Mouse (Mus musculus) hindbrain, embryonic 12.5 days (tissue): ENCODE data around the gene Mapk14. TPM values are rescaled to one million over a fixed set of nuclear protein-coding genes. Genes with fewer than 3 reads are reported as not detected.

ENCODE experiments used
- ATAC-seq: fragments of 200-750 bp; cut with Nextera tagmentation; 2 replicates; pipeline ENCODE4 v1.8.0; 2017; ENCODE audit warnings: moderate TSS enrichment; ENCODE audit not compliant: low FRiP score
- H3K27ac ChIP-seq: fragments of 300-500 bp; sonication (generic); 2 replicates; pipeline ENCODE4 v1.5.1; 2016; ENCODE audit warnings: mild to moderate bottlenecking
- H3K27me3 ChIP-seq: fragments of 300-500 bp; sonication (generic); 2 replicates; pipeline ENCODE4 v1.6.1; 2016; ENCODE audit warnings: mild to moderate bottlenecking
- H3K36me3 ChIP-seq: fragments of 300-500 bp; sonication (generic); 2 replicates; pipeline ENCODE4 v1.6.1; 2016; ENCODE audit warnings: mild to moderate bottlenecking
- H3K4me1 ChIP-seq: fragments of 300-500 bp; sonication (generic); 2 replicates; pipeline ENCODE4 v1.6.1; 2016
- H3K4me2 ChIP-seq: fragments of 300-500 bp; sonication (generic); replicated peaks from 2 replicates; pipeline ENCODE4 v1.6.1; 2016; ENCODE audit warnings: mild to moderate bottlenecking
- H3K4me3 ChIP-seq: fragments of 300-500 bp; sonication (generic); 2 replicates; pipeline ENCODE4 v1.5.1; 2016; ENCODE audit warnings: mild to moderate bottlenecking
- H3K9ac ChIP-seq: fragments of 300-500 bp; sonication (generic); 2 replicates; pipeline ENCODE4 v1.6.1; 2016; ENCODE audit warnings: mild to moderate bottlenecking, moderate library complexity
- H3K9me3 ChIP-seq: fragments of 300-500 bp; sonication (generic); replicated peaks from 2 replicates; pipeline ENCODE4 v1.6.1; 2016; ENCODE audit warnings: mild to moderate bottlenecking
- WGBS: fragments of 180-500 bp; shearing (Covaris S2); methylation state at CpG from one replicate; pipeline ENCODE4 v1.1.7; 2016; 5-methylcytosine and 5-hydroxymethylcytosine counted together
- polyA plus RNA-seq: library from polyadenylated mRNA; unstranded; fragments of >200 nt; fragmentation: Nextera tagmentation; extraction: Ambion mirVana; gene quantifications from 2 replicates; pipeline ENCODE4 v1.2.1, GENCODE M21; 2016

Gene Mapk14
- polyA plus RNA-seq, 1 experiment from 2014 or later = 45.9 TPM

DNA sequence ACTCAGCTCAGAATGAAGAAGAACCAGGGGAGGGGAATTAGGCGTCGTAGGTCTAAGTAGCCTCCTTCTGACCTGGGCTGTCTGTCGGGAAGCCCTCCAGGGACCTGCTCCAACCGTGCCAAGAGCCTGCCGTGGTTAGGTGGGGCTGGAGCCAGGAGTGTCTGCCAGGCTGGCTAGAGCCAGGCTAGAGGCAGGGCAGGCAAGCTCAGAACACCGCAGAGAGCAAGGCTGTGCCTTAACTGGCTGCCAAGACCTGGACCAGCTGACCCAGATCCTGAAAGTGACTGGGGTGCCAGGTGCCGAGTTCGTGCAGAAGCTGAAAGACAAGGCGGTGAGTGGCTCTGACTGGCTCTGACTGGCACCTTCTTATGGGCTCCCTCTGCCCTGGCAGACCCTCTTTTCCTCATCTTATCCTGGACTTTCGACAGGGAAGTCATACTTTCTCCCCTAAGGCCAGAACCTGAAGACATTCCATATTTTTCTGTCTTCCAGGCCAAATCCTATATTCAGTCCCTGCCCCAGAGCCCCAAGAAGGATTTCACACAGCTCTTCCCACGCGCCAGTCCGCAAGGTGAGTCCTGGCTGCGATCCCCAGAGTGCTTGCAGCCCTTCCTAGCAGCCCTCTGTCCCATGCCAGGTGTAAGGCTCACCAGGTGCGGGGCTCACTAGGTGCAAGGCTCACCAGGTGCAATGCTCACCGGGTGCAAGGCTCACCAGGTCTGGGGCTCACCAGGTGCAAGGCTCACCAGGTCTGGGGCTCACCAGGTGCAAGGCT lies 86.3 kb downstream of the Mapk14 start:
- Histone ChIP-seq H3K9ac (no peak overlapping the region), H3K9me3 (no peaks in the 10 kb centered on the region), H3K27ac (no peak overlapping the region), H3K27me3 (peaks cover under 1% of the 10 kb centered on the region; the same call in 1 of the 2 replicates), H3K4me2 (no peak overlapping the region), H3K4me1 (peaks cover 5% of the 10 kb centered on the region; the same call in 1 of the 2 replicates), H3K36me3 (no peaks in the 10 kb centered on the region), H3K4me3 (no peak overlapping the region)
- ATAC-seq = no peak
- WGBS = 83% methylated on average over 16 of the region's 16 CpGs

DNA sequence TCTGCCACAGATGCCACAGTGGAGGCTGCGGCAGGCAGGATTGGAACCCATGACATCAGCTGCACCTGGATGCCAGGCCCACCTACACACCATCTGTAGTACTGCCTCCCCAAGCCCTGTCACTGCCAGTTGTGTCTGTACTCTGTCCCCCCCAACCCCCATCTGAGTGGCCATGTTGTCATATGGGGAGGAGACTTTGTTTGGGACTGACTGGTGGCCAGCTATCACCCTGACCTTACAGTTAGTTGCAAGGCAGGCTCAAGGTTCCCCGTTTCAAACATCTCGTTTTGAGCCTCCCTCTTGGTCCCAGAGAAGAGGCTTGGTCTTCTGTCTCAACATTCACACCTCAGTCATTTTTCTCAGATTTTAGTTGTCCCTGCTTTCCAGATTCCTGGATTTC lies 88.6 kb downstream of the Mapk14 start:
- Histone ChIP-seq H3K9ac (no peak overlapping the region), H3K36me3 (no peaks in the 10 kb centered on the region), H3K27me3 (no peaks in the 10 kb centered on the region), H3K27ac (no peak overlapping the region), H3K4me2 (no peak overlapping the region), H3K4me1 (peaks cover 5% of the 10 kb centered on the region; the same call in 1 of the 2 replicates), H3K9me3 (no peaks in the 10 kb centered on the region), H3K4me3 (no peak overlapping the region)
- no peak for ATAC-seq
- WGBS = 88% methylated on average over 3 of the region's 3 CpGs

DNA sequence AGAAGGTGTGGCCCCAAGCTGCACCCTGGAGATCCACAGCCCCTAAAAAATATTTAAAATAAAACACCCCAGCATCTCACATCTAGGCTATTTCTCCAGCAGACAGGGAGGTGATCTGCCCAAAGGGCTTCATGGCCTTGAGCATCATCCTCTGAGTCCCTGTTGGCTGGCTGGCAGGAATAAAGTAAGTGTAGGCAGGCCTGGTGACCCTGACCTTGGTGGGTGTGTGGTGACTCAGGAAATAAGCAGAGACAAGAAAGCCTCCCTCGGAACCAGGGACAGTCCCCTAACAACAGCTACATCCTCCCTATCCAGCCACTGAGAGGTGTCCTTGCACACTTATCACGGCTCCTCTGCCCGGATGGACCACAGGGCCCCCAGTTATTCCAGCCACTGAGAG lies 89.7 kb downstream of the Mapk14 start:
- H3K36me3 ChIP-seq = no peaks in the 10 kb centered on the region
- 82% methylated on average over 3 of the region's 3 CpGs for WGBS
- no peak overlapping the region for H3K27ac ChIP-seq
- no peak overlapping the region for H3K9ac ChIP-seq
- H3K9me3 ChIP-seq = no peaks in the 10 kb centered on the region
- no peak for ATAC-seq
- no peaks in the 10 kb centered on the region for H3K27me3 ChIP-seq
- peaks cover 5% of the 10 kb centered on the region; the same call in 1 of the 2 replicates for H3K4me1 ChIP-seq
- H3K4me2 ChIP-seq = no peak overlapping the region
- no peak overlapping the region for H3K4me3 ChIP-seq

DNA sequence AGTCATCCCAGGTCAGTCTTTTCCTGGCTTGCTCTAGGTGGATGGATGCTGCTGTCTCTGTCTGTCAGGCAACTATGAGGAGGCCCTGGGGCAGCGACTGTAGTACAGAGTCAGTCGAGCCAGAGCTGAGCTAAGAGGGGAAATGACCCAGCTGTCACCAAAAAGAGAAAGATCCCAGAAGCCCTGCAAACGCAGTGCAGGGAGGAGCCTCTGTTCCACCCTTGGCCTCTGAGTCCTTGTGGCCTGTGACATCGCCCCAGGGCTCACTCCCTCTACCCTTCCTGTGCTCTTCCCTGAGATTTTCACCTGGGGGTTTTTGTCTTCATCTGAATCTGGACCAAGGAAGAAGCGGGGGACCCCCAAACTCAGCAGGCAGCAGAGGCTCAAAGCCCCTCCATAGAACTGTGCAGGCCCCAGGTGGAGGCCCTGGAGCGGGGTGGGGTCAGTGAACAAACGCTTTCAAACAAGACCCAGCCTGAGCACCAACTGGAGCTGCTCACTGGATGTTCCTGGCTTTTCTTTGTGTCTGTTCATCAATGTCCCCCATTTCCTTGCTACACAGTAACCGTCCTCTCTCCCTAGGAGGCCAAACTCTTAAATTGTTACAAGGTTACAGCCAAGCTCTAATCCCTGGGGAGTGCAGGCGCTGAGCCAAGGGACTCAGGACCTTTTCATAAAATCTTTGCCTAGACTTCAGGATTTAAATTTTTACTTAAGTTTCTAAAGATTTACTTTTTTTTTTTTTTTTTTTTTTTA lies 90.3 kb downstream of the Mapk14 start:
- Histone ChIP-seq H3K9me3 (no peaks in the 10 kb centered on the region), H3K9ac (no peak overlapping the region), H3K4me1 (peaks cover 5% of the 10 kb centered on the region; the same call in 1 of the 2 replicates), H3K27me3 (no peaks in the 10 kb centered on the region), H3K27ac (no peak overlapping the region), H3K4me3 (no peak overlapping the region), H3K4me2 (no peak overlapping the region), H3K36me3 (no peaks in the 10 kb centered on the region)
- no peak for ATAC-seq
- 51% methylated on average over 9 of the region's 9 CpGs for WGBS

DNA sequence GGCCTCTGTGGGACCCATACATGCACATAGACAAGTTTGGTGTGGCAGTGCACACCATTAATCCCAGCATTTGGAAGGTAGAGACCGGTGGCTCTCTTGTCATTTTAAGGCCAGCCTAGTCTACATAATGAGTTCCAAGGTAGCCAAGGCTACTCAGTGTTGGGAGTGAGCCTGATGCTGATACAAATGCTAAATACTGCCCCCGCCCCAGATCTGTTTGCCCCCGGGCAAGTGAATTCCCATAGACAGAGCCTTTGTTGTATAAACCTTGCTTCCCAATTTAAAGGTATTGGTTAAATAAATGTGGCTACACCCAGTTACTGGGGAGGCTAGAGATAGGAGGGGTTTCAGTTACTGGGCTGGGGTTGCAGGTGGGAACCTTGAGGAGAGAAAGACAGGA lies 93.9 kb downstream of the Mapk14 start:
- Histone ChIP-seq H3K4me1 (peaks cover 5% of the 10 kb centered on the region; the same call in 1 of the 2 replicates), H3K4me3 (no peak overlapping the region), H3K9me3 (no peaks in the 10 kb centered on the region), H3K4me2 (no peak overlapping the region), H3K27me3 (no peaks in the 10 kb centered on the region), H3K27ac (no peak overlapping the region), H3K36me3 (no peaks in the 10 kb centered on the region), H3K9ac (no peak overlapping the region)
- no peak for ATAC-seq
- WGBS = 88% methylated on average over 3 of the region's 3 CpGs

DNA sequence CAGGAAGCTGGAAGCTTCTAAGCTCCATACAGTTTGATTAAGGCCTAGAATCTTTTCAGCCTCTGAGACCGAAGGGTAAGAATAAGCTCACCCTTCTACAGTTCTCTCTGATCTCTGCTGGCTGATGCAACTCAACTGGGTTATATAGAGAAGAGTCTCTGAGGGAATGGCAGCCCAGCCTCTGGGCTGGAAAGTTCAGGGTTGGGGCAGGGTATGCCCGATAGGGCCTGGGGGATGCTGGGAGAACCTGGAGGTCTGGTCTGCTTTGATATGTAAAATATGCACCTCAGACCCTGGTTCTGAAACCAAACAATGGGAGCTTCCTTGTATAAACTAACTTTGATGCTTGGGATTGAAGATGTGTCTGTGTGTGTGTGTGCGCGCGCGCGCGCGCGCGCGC lies 96.4 kb downstream of the Mapk14 start:
- Histone ChIP-seq H3K4me2 (no peak overlapping the region), H3K27ac (no peak overlapping the region), H3K9ac (no peak overlapping the region), H3K4me3 (no peak overlapping the region), H3K9me3 (no peaks in the 10 kb centered on the region), H3K4me1 (no peaks in the 10 kb centered on the region), H3K27me3 (no peaks in the 10 kb centered on the region), H3K36me3 (no peaks in the 10 kb centered on the region)
- WGBS = 96% methylated on average over 12 of the region's 12 CpGs
- no peak for ATAC-seq

DNA sequence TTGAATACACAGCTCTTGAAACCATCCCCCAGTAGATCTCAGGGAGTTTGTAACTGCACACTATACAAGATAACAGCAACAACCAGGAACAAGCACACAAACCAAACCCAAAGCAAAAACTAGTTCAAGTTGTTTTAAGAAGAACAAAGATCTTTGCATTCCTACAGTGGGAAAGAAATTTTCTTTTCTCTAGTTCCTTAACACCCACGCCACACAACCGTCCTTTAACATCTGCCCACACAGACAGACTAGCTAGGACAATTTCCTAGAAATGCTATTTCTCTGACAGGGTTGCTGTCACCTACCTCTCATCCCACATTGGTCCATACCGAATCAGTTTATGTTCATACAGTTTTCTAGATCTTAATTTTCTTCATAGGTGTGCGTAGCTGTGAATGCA lies 105.9 kb downstream of the Mapk14 start:
- Histone ChIP-seq H3K4me1 (peaks cover 14% of the 10 kb centered on the region), H3K9ac (no peak overlapping the region), H3K4me3 (no peak overlapping the region), H3K27ac (no peak overlapping the region), H3K27me3 (no peaks in the 10 kb centered on the region), H3K36me3 (no peaks in the 10 kb centered on the region), H3K9me3 (no peaks in the 10 kb centered on the region), H3K4me2 (no peak overlapping the region)
- no peak for ATAC-seq
- 94% methylated on average over 4 of the region's 4 CpGs for WGBS

Other genes with a start within 250 kb of the Mapk14 start
- 28.3 and 32.6 TPM in 2 replicates for gene Fkbp5, start 173.8 kb upstream of the Mapk14 start, polyA plus RNA-seq
- not detected in 2 replicates for gene Armc12, start 160.5 kb upstream of the Mapk14 start, polyA plus RNA-seq
- gene Clpsl2, start 141.9 kb upstream of the Mapk14 start, polyA plus RNA-seq = not detected in 2 replicates
- not detected in 2 replicates for gene Clps, start 130.6 kb upstream of the Mapk14 start, polyA plus RNA-seq
- gene Lhfpl5, start 115.7 kb upstream of the Mapk14 start, polyA plus RNA-seq = 2.0 and 3.4 TPM in 2 replicates
- gene Srpk1, start 68.6 kb upstream of the Mapk14 start, polyA plus RNA-seq = 100 and 105 TPM in 2 replicates
- 0.44 and 0.63 TPM in 2 replicates for gene Slc26a8, start 1.1 kb upstream of the Mapk14 start, polyA plus RNA-seq
- gene AC170998.1, start 34.8 kb downstream of the Mapk14 start, polyA plus RNA-seq = 3.2 and 3.5 TPM in 2 replicates
- 4.2 and 6.5 TPM in 2 replicates for gene Mapk13, start 78.0 kb downstream of the Mapk14 start, polyA plus RNA-seq
- 13.0 and 13.8 TPM in 2 replicates for gene Brpf3, start 109.8 kb downstream of the Mapk14 start, polyA plus RNA-seq
- not detected in 2 replicates for gene Pnpla1, start 167.1 kb downstream of the Mapk14 start, polyA plus RNA-seq
- gene 4930539E08Rik, start 224.0 kb downstream of the Mapk14 start, polyA plus RNA-seq = 0.10 and 0.13 TPM in 2 replicates